Mouse (Mus musculus) embryonic fibroblast, embryonic 13.5 days (primary cell): ENCODE results near the gene Ldhd.

Experiments
- CTCF ChIP-seq: IDR thresholded peaks from 2 replicates; pipeline ENCODE4 v1.5.1; 2011; ENCODE audit warnings: mild to moderate bottlenecking, control low read depth, low read length, moderate library complexity, borderline replicate concordance; ENCODE audit not compliant: insufficient read depth
- POLR2A ChIP-seq: IDR thresholded peaks from 2 replicates; pipeline ENCODE4 v1.6.1; 2011; ENCODE audit warnings: low read depth, mild to moderate bottlenecking, control low read depth, low read length, moderate library complexity

DNA sequence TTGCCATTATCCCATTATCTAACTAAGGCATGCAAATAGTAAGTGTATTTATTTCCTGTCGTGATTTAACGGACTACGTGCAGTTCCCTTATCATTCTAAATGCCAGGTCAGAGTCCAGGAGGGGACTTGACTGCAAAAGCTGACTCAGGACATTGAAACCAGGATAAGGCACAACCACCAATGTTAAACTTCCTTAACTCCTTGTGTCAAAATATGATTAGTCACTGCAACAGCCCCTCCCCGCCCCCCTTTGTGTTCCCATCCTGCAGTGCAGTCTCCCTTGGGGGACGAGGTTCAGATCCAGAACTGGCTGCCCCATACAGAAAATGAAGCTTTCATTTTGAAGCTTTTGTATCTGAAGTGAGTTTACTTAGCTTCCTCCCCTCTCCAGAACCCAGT, 12.3 kb upstream of the Ldhd start:
- no peak for TF ChIP-seq CTCF
- TF ChIP-seq POLR2A: no peak
